Mouse (Mus musculus) layer of hippocampus, postnatal 10 days (tissue): ENCODE measurements at regions not wholly inside any gene's neighbourhood (a gene's known extent, or its start where the extent isn't known, plus 50 kb on each side); places are given as distances from the start of the nearest gene placed in this dataset.

Source experiments
- DNase-seq, 2 experiments: peaks; one replicate each; pipeline ENCODE4 v3.0.0; 2021; ENCODE audit warnings: low spot score in 2 of 2

DNA sequence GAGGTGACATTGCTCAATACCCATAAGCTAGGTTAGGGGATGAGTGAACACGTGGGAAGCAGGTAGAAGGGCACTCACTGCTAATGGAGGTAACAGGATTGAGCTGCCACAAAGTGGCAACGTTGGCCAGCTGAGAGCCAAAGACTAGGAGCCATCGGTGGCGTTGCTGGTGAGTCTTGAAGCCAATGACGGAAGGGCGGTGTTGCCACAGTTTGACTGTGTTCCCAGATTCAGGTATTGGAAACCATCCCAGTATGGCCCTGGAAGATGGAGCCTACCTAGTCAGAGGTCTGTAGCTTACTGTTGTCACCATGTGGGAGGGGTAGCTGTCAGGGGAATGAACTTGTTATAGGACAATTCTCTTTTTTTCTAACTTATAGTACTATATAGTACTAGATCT is 158.4 kb downstream of the Ly86 start:
- no peak for DNase-seq

DNA sequence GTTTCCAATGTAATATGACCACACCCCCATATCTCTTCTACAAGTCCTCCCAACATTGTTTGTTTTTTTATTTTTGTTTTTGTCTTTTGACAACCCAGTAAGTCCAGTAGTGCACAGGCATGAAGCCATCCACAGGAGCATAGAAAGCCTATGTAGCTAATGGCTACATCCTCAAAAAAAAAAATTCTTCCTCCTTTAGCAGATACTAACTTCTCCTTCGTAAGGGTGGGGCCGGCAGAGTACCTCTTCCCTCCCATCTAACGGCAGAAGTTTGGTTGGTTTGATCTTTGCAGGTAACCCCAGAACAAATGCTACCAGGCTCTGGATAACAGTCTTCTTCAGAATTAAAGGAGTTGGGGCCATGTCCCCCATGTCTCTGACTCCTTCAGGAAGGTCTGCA is 158.9 kb downstream of the Ly86 start:
- DNase-seq = no peak

DNA sequence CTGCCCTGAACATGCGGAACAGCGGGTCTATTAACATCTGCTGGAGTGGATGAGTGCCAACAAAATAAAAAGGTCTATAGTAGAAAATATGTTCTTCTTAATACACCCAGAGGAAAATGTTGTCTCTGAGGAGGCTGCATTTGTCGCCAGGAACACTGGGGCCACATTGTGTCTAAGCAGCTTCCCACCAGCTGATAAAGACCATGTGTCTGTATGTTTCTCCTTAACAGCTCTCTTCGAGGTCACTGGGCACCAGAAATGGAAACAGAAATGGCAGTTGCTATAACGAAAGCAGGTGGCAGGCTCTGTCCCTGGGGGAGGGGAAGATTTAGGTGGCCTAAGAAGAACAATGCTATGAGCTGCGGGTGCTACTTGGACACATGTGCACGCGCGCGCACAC is 159.4 kb downstream of the Ly86 start:
- DNase-seq = no peak

DNA sequence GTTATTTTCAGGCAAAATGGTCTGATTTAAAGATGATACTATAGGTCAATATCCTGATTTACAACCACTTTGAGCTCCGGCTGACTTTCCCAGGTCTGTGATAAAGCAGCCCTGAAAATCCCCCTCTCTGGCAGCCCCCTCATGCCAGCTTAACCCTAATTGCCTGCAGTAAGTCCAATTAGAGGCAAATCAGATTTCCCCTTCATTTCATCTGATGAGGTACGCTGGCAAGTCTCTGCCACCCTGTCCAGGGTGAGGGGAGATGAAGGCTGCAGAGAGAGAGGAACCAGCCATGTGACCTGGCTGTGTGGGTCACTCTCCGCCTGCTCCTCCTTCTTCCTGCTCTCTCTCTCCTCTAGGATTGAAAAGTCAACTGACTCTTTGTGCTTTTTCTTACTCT is 160.6 kb downstream of the Ly86 start:
- DNase-seq = no peak

DNA sequence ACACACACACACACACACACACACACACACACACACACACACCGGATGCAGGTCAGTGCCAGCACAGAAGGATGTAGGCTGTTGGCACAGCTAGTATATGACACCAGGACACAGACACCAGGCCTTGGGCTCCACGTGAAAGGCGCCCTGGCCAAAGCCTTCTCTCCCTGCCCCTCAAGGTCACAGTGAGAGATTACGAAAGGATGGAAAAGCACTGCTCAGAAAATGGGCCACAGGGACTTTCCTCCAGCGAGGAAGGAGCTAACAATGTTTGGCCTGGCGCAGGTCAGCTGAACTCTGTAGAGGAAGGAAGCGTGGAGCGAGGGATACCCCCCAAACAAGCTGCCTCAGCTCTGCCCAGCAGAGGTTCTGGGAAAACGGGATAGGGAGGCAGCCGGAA is 161.0 kb downstream of the Ly86 start:
- no peak for DNase-seq

DNA sequence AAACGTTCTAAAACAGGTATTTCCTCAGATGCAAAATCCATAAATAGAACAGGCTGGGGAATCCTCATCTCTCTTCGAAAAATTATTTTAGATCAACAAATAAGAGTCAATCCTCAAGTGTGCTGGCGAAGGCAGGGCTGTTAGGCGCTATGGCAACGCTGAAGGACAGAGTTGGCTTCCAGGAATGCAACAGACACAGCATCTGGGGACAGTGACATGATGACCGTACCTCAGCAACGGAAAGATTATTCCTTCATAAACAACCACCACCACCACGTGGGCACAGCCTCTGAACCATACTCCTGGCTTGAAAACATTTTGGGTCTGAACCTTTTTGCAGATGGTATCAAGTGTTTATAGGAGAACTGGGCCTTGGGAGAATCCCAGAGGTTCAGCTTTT is 161.7 kb downstream of the Ly86 start:
- no peak for DNase-seq

DNA sequence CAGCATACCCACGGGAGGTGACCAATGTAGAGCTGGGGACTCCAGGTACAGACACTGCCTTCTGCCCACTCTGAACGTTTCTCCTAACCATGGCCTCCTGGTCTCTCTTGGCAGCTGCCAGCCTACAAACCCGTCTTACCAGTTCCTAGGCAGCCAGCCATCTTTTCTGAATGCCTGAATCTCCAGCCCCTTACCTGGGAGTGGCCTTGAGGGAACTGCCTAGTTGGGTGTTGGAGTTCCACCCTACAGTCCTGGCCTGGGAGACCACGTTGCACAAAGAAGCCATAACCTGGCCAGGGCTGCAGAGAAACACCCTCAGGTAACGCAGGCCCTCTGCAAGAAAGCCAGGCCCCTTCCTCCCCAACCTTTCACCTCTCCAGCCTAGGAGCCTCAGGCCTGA is 162.1 kb downstream of the Ly86 start:
- DNase-seq = no peak

DNA sequence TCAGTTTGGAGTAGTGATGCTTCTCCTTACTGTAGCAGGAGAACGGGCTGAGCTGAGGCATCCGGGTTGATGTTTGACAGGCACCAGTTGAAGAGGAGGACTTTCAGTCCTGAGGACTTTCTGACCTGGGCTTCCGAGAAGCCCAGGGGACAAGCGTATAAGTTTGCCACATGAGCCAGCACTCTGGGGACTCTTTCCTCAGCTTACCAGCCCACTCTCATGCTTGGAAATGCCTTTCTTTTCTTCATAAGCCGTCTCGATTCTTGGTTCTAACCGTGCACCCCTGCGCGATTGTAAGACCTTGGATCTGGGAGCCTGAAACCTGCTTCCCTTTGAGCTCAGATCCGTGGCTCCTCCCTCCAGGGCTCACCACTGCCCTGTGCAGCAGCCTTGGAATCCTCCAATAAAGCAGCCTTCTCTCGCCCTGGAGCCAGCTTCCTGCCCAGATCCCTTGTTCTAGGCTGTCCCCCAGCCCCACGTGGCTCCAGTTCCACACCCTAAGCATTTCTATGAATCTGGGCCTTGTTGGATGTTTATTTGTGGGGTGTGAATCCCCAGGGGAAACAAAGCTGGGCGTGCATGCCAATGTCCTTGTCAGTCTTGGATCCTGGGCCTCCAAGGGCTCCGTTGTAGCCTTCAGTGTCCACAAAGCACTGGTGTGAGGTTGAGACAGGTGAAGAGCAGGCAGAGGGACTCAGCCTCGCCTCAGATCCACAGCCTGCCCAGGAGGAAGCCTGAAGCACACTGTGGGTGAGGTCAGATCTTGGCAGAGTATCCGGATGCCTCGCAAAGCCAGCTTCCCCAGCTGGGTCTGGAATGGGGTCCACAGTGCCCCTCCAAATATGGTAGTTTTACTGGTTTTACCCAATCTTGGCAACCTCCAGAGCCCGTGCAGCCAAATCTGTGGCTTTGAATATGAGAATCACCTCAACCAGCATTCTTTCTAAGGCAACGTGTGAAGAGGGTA is 163.7 kb downstream of the Ly86 start:
- DNase-seq = no peak

DNA sequence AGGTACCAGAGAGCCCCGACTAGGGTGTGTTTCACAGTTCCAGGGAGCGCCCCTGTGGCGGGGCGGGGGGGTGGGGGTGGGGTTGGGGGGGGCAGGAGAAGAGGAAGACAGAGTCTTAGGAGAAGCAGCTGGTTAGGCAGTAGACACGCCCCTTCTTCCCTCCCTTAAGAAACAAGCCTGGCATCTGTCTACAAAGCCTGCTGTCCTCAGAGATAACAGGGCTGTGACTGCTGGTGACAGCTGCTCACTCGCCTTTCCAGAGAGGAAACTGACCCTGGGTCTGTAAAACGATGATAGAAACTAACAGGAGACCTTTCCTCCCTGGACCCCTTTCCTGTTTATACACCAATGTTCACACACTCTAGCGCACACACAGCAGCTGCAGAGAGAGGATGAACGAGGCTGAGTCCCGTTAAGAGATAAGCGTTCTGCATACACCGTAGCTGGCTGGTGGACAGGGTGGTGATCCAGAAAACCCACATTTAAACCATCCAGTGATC is 164.4 kb downstream of the Ly86 start:
- DNase-seq = no peak

DNA sequence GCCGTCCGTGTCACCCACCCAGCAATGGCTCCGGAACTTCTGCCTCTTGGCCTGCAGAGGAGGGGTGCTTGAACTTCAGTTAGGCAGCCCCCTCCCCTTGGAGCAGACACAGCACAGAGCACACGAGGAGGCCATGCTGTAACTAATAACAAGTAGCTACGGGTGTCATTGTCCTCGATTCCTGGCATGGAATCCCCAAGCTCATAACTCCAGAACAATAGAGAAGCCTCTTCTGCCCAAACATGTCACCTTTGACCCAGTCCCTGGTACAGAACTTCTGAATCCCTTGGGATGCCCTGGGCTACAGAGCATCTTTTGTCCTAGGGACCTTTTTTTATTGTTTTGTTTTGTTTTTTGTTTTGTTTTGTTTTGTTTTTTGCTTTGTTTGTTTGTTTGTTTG is 165.5 kb downstream of the Ly86 start:
- DNase-seq = no peak

DNA sequence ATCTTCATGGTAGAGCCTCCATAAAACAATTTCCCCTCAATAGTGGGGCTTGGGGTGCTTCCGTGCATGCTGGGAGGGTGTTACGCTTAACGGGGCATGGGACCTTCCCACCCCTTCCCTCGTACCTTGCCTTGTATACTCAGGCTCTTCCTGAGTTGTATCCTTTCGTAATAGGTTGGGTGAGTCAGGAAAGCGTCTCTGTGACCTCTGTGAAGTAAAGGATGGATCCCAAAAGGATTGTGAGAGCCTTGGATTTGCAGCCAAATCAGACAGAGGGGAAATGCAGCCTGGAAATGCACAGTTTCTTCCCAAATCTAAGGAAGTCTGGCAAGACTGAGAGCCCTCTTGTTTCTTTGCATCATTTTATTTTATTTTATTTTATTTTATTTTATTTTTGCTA is 166.0 kb downstream of the Ly86 start:
- no peak for DNase-seq

DNA sequence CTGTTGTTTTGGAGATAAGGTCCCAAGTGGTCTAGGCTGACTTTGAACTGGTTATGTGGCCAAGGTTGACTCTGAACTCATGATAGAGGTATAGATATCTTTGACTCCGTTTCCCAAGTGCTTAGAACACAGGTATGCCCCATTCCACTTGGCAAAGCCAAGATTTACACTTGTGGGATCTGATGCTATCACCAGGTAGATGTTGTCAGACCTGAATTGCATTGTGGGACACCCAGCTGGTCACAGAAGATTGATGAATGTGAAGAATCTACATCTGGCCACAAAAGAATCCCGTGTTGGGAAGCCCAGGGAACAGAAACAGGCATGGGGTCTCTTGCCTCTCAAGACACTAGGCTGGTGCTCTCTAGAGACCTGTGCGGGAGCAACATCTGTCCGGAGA is 166.4 kb downstream of the Ly86 start:
- no peak for DNase-seq

DNA sequence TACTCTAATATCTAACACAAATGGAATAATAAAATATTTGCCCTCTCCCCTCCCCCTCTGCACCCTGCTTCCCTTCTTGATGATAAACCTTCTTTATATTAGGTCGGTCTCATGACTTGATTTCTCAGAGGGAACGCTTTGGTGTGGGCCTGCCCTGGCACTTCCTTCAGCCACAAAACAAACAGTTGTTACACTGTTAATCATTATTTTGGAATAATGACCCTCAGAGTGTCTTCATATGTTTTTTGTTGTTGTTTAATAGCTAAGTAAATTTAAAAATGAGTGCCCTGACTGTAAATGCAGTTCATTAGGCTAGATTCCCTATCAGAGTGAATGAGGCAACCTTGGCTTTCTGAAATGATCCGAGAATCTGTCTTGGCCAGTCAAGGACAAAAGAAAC is 167.8 kb downstream of the Ly86 start:
- DNase-seq = no peak

DNA sequence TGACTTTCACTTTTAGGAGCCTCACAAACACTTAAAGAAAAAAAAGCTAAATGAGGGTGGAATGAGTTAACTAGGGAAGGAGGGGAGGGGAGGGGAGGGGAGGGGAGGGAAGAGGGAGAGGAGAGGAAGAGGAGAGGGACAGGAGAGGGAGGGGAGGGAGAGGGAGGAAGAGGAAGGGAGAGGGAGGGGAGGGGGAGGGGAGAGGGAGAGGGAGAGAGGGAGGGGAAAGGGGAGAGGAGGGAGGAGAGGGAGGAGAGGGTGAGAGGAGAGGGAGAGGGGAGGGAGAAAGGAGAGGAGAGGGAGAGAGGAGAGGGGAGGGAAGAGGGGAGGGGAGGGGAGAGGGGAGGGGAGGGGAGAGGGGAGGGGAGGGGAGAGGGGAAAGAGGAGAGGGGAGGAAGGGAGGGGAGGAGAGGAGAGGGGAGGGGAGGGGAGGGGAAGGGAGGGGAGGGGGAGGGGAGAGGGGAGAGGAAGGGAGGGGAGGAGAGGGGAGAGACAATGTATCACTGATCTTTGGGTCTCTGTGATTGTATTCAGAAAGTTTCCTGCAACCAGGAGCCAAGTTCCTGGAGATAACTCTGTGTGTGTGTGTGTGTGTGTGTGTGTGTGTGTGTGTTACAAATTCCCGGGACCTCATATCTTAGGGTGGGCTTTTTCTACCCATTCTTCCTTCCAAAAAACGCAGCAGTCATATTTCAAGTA is 168.3 kb downstream of the Ly86 start:
- no peak for DNase-seq

DNA sequence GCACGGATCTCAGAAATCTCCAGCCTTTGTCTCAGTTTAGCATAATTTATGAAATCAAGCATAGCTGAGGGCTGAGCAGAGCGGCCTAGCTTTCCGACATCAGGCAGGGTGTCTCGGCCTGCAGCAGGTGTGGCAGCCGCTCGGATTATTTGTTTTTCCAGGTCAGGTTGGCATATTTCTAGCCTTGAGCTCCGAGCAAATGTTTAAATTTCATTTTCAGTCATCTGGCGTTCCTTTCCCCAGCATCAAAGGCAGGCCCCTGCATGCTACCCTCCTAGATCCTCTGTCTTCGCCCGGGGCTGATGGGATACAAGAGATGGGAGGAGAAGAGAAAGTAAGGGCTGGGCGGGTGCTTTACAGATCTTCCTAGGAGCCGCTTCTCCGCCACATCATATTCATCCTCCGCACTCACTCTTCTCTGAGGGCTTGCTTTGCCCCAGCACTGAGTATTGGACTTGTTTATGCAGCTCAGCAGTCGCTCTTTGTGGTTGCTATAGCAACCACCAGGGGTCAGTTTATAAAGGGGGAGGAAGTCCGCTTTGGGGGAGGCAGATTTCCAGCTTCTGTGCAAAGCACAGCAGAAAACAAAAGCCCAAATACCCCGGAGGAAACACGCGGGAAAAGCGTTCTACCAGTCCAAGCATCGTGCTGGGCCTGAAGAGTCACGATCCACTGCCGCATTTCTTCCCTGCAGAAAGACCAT is 169.0 kb downstream of the Ly86 start:
- peak; percentile 36 to 48 for DNase-seq

DNA sequence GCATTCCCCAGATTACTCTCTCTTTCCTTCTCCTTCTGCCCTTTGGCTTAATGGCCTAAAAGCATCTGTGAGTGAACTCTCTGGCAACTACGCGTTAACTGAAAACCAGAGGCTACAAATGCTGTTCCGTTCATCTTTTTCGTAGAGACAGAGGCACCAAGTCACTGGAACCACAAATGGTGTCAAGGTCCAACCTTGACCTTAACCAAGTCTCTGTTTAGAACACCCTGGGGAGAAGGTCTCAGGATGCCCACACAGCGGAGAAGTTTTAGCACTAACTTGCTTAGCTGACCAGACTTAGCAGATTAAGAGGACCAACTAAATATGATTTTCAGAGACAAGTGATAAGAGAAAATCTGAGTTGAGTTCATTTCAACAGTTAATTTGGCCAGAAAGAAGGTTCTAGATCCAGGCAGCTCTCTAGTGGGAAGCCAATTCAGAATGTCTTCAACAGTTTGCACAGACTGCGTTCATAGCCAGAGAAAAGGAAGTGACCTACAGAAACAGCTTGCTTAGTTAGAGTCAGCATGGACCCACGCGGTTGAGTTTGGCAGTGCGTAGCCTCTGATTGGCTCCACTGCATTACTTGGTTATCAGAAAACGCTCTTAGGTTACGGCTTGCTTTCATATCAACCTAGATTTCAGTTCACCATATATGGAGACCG is 169.8 kb downstream of the Ly86 start:
- no peak for DNase-seq

DNA sequence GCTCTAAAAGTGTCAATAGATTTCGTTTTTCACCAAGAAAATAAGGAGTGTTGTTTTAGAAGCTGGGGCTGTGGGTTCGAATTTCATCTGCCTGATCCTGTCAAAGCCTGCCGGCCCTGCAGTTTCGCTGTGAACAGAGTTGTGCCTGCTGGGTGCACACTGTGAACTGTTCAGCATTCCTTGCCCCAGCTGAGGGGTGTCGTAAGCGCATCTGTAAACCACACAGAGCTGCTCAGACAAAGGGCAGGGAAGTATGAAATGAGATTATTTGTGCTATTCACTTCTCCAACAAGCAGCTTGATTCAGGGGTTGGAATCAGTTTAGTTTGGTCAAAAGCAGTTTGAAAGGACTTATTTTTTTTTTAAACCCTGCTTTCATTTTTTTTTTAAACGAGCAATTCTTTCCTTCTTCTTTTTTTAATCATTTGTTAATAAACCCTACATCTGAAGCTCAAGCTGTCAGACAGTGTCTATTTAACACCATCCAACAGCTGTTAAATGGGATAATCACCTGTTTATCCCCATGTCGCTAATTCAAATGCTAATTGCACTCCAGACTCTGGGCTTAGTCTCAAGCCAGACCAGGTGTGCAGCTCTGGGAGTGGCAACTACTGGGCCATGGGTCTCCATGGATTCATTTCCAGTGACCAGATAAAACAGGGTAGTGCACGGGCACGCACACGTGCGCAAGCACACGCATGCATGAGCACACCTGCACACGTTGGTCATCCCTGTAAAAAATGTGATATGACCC is 172.2 kb downstream of the Ly86 start:
- DNase-seq = no peak

DNA sequence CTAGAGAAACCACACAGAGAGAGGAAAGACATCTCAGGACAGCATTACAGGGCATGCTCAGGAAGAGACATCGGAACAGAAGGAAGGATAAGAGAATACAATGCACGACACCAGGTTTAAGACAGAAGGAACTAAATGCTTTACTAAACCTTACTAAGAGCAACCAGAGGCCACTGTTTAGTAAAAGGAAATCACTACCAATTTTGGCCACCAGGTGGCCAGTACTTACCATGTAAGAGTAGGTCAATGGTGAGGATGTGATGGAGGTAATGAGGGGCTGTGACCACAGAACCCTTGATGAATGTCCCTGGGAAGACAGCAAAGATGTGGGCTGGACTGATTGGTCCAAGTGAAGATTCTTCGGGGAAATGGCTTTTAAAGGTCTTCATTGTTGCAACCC is 174.9 kb downstream of the Ly86 start:
- DNase-seq = no peak

DNA sequence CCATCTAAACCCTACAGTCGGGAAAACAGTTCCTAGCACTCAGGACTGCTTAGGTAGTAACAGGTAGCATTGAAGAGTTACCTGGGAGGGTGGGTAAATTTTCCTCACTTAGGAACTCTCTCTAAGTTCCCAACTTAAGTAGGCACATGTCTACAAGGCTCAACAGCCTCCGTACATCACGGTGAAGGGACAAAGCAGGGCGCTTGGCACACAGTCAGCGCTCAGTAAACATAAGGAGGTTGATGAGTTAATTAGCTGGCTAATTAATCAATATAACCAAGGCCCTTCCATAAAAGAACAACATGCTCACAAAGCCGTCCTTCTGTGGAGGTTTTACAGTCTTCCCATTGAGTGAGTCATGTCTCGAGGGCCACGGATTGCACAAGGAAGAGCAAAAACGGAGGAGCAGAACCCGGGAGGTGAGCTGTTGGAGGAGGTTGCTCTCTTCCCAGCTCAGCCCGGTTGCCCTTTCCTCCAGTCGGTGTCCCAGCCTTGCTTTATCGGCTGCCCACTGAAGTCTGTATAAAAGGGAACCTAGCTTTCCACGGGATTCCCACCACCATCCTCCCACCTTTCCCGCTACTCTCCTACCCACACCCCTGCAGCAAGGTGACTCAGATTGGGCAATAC is 180.2 kb downstream of the Ly86 start:
- no peak for DNase-seq

DNA sequence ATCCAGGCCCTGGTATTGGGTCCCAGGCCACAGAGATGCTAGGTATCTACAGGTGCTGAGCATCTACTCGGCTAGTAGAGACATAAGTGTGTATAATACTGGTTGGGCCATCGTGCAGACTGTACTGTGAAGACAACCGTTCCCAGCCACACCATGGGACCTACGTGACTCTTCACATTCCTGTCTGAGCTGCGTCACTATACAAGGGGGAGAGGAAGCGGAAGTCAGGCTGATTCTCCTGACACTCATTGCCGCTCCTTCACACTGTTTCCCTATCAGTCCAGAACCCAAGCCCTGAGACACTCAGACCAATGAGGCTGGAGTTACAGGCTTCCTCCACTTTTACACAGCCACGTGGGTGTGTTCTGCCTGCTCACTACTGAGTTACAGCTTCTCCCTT is 181.1 kb downstream of the Ly86 start:
- DNase-seq = no peak
